8 mouse cellular contexts compared by ENCODE assay signal in genomic region chr5:14514631-14515523, GRCm38 (mm10). TPM values are rescaled to one million over a fixed set of nuclear protein-coding genes. Genes with fewer than 3 reads are reported as not detected.
DNase-seq lines count a peak whose midpoint lies in the region; ATAC-seq and TF ChIP-seq lines count a peak whose summit lies in the region.

TSS of gene Pclo (plus strand) at chr5:14514918.

- no peaks in the 10 kb centered on the region for H3K36me3 ChIP-seq in E14TG2a.4 (ENCODE audit: insufficient read depth, low read length)
- no peaks in the 10 kb centered on the region for H3K36me3 ChIP-seq in forebrain, embryonic 16.5 days (ENCODE audit: control insufficient read depth, insufficient read depth)
- H3K36me3 ChIP-seq in liver, embryonic 14.5 days (replicated peaks; ENCODE audit: control insufficient read depth, insufficient read depth, low read depth) = no peaks in the 10 kb centered on the region
- H3K36me3 ChIP-seq in neural tube, embryonic 14.5 days (ENCODE audit: control insufficient read depth, insufficient read depth, low read length) = no peaks in the 10 kb centered on the region

- TF ChIP-seq CTCF in E14TG2a.4 (conservative IDR thresholded peaks at IDR 0.05; ENCODE audit: low read length) = no peak
- no peak for TF ChIP-seq CTCF in liver, embryonic 14.5 days (IDR thresholded peaks at IDR 0.05; ENCODE audit: low read depth)

- no peak for TF ChIP-seq EP300 in liver, embryonic 14.5 days (IDR thresholded peaks at IDR 0.05; ENCODE audit: low read depth)

- peak within 1 kb of the TSS; percentile 51 for H3K4me2 ChIP-seq in forebrain, embryonic 16.5 days (ENCODE audit: low read length)
- peak within 1 kb of the TSS; percentile 68 for H3K4me2 ChIP-seq in liver, embryonic 14.5 days (ENCODE audit: low read depth)
- H3K4me2 ChIP-seq in neural tube, embryonic 14.5 days (ENCODE audit: low read depth, low read length) = peak within 1 kb of the TSS; percentile 53

- H3K4me3 ChIP-seq in E14TG2a.4 (replicated peaks; ENCODE audit: low read length) = peak within 1 kb of the TSS; percentile 95
- H3K4me3 ChIP-seq in forebrain, embryonic 16.5 days (replicated peaks; ENCODE audit: low read length) = peak within 1 kb of the TSS; percentile 92
- H3K4me3 ChIP-seq in liver, embryonic 14.5 days (ENCODE audit: insufficient read depth in 1 of 2, low read depth in 2 of 2, low read length in 2 of 2) = peak within 1 kb of the TSS; percentile 43 to 67
- peak within 1 kb of the TSS; percentile 91 for H3K4me3 ChIP-seq in neural tube, embryonic 14.5 days (ENCODE audit: low read depth, low read length)

- H3K4me1 ChIP-seq in E14TG2a.4 (replicated peaks; ENCODE audit: low read depth, low read length) = peaks cover 7% of the 10 kb centered on the region; the same call in 1 of the 2 replicates
- H3K4me1 ChIP-seq in forebrain, embryonic 16.5 days (replicated peaks; ENCODE audit: control insufficient read depth, insufficient read depth, low read length) = peaks cover 2% of the 10 kb centered on the region; the same call in 1 of the 2 replicates
- H3K4me1 ChIP-seq in liver, embryonic 14.5 days (replicated peaks; ENCODE audit: control insufficient read depth in 2 of 2, insufficient read depth in 2 of 2, low read length in 1 of 2) = no peaks in the 10 kb centered on the region; a peak in 1 of 4 replicates
- H3K4me1 ChIP-seq in neural tube, embryonic 14.5 days (ENCODE audit: control insufficient read depth, insufficient read depth, low read length) = peaks cover 2% of the 10 kb centered on the region; the same call in 1 of the 2 replicates

- ATAC-seq in forebrain, embryonic 16.5 days = peak; percentile 97
- ATAC-seq in liver, embryonic 14.5 days (ENCODE audit: insufficient read depth) = peak; percentile 95
- ATAC-seq in neural tube, embryonic 14.5 days (ENCODE audit: low read depth) = peak; percentile 98

- no peaks in the 10 kb centered on the region for H3K9me3 ChIP-seq in E14TG2a.4 (ENCODE audit: low read length)
- no peaks in the 10 kb centered on the region for H3K9me3 ChIP-seq in forebrain, embryonic 16.5 days (ENCODE audit: control insufficient read depth, low read length)
- H3K9me3 ChIP-seq in liver, embryonic 14.5 days (ENCODE audit: control insufficient read depth, low read length) = no peaks in the 10 kb centered on the region
- H3K9me3 ChIP-seq in neural tube, embryonic 14.5 days (ENCODE audit: control insufficient read depth, low read length) = no peaks in the 10 kb centered on the region

- peak; percentile 95 for DNase-seq in cerebellum, adult 11-12 months
- peak; percentile 4 for DNase-seq in heart, postnatal 25 days (ENCODE audit: low spot score)
- peak; percentile 13 for DNase-seq in large intestine, adult 2 months (ENCODE audit: low read depth, low spot score)
- peak; percentile 22 to 23 (median 23) for DNase-seq in liver, embryonic 14.5 days (ENCODE audit: low read depth in 3 of 3, low spot score in 3 of 3)
- DNase-seq in thymus, postnatal 25 days = peak; percentile 14

- under 1% methylated on average over 86 of the region's 89 CpGs for WGBS in forebrain, embryonic 16.5 days
- WGBS in large intestine, adult 2 months = 2% methylated on average over 89 of the region's 89 CpGs
- WGBS in liver, embryonic 14.5 days (ENCODE audit: insufficient replicate concordance) = under 1% methylated on average over 89 of the region's 89 CpGs
- WGBS in neural tube, embryonic 14.5 days = under 1% methylated on average over 73 of the region's 89 CpGs

- peak within 1 kb of the TSS; percentile 97 for H3K9ac ChIP-seq in forebrain, embryonic 16.5 days (replicated peaks; ENCODE audit: low read depth, low read length)
- H3K9ac ChIP-seq in liver, embryonic 14.5 days (replicated peaks) = no peak within 1 kb of the TSS
- peak within 1 kb of the TSS; percentile 86 for H3K9ac ChIP-seq in neural tube, embryonic 14.5 days (replicated peaks; ENCODE audit: low read depth, low read length)

- 0 out of 2 replicates have a peak, but pooled peaks cover 3% of the 10 kb centered on the region for H3K27me3 ChIP-seq in E14TG2a.4 (ENCODE audit: insufficient read depth, low read length)
- no peaks in the 10 kb centered on the region for H3K27me3 ChIP-seq in forebrain, embryonic 16.5 days (replicated peaks; ENCODE audit: control insufficient read depth, insufficient read depth, low read length)
- 0 out of 2 replicates have a peak, but pooled peaks cover 2% of the 10 kb centered on the region for H3K27me3 ChIP-seq in liver, embryonic 14.5 days (ENCODE audit: control insufficient read depth, insufficient read depth, low read length)
- H3K27me3 ChIP-seq in neural tube, embryonic 14.5 days (ENCODE audit: control insufficient read depth, insufficient read depth, low read length) = no peaks in the 10 kb centered on the region

- intact Hi-C loops in heart, postnatal 25 days (cut with DNase I) = no loop called here

- peak within 1 kb of the TSS; percentile 97 for H3K27ac ChIP-seq in forebrain, embryonic 16.5 days (ENCODE audit: low read length)
- H3K27ac ChIP-seq in liver, embryonic 14.5 days = no peak within 1 kb of the TSS
- H3K27ac ChIP-seq in neural tube, embryonic 14.5 days (ENCODE audit: low read depth, low read length) = peak within 1 kb of the TSS; percentile 98

RNA-seq across cellular contexts. Expression of gene Pclo, which starts in this region (rescaled TPM):
- 7.2 and 10.1 TPM in 2 replicates for polyA plus RNA-seq in forebrain, embryonic 16.5 days (2015; fragmentation: Nextera tagmentation; extraction: Ambion mirVana)
- total RNA-seq in heart, postnatal 25 days (2021) = under 1 TPM; 0.26 to 0.28 TPM
- polyA plus RNA-seq in large intestine, adult 2 months (2012; rRNA removed) = 0.08 and 0.10 TPM in 2 replicates
- polyA plus RNA-seq in liver, embryonic 14.5 days (2012; rRNA removed) = 0.02 and 0.03 TPM in 2 replicates
- polyA plus RNA-seq in liver, embryonic 14.5 days (2014; fragmentation: Nextera tagmentation; extraction: Ambion mirVana) = 0.01 and 0.04 TPM in 2 replicates
- polyA plus RNA-seq in neural tube, embryonic 14.5 days (2014; fragmentation: Nextera tagmentation; extraction: Ambion mirVana) = 21.9 and 27.2 TPM in 2 replicates

Comparison
In these comparisons a context has a peak if more than half of its experiments do, and no peak if none do; other contexts are left out.
1. Peak in DNase-seq in heart, postnatal 25 days; RNA of the gene not detected or under 1 TPM.
2. Peak in DNase-seq in large intestine, adult 2 months; RNA of the gene not detected or under 1 TPM.
3. Peak in DNase-seq, ATAC-seq, H3K4me3 ChIP-seq and H3K4me2 ChIP-seq in liver, embryonic 14.5 days; RNA of the gene not detected or under 1 TPM.
4. DNase-seq: peak in every context shown above with its lines; median percentile 95 in cerebellum, adult 11-12 months; 23 in liver, embryonic 14.5 days; 14 in thymus, postnatal 25 days; 13 in large intestine, adult 2 months; 4 in heart, postnatal 25 days.